Mouse (Mus musculus): Measurements from ENCODE around the gene Gm20388. TPM values are rescaled to one million over a fixed set of nuclear protein-coding genes. Genes with fewer than 3 reads are reported as not detected.

The Gm20388 gene
- polyA plus RNA-seq, 1 experiment from 2014 or later = not detected

GRCm38 (mm10) chr8:121089631-121090380 lies 1179.2 kb downstream of the Gm20388 start:
- TF ChIP-seq CTCF (IDR thresholded peaks at IDR 0.05; ENCODE audit: low read depth) (no peak), EP300 (optimal IDR thresholded peaks at IDR 0.05) (no peak)
- H3K4me2 ChIP-seq (replicated peaks; ENCODE audit: low read depth) = peak overlapping the region; percentile 71
- no peak for ATAC-seq (ENCODE audit: low FRiP score, low TSS enrichment)
- H3K4me1 ChIP-seq (replicated peaks; ENCODE audit: control insufficient read depth, insufficient read depth) = no peaks in the 10 kb centered on the region
- H3K36me3 ChIP-seq (ENCODE audit: control insufficient read depth, insufficient read depth, low read length) = peaks cover 4% of the 10 kb centered on the region; the same call in 1 of the 2 replicates
- WGBS = 14% methylated on average over 32 of the region's 32 CpGs
- H3K4me3 ChIP-seq (ENCODE audit: low read depth, low read length) = peak overlapping the region; percentile 69
- H3K9me3 ChIP-seq (ENCODE audit: control insufficient read depth, low read length) = no peaks in the 10 kb centered on the region
- no peaks in the 10 kb centered on the region for H3K27me3 ChIP-seq (ENCODE audit: control insufficient read depth, insufficient read depth, low read length)
- H3K27ac ChIP-seq (replicated peaks) = peak overlapping the region; percentile 81
- no peak for DNase-seq (ENCODE audit: low spot score)
- peak overlapping the region; percentile 77 for H3K9ac ChIP-seq (ENCODE audit: low read length)

DNA sequence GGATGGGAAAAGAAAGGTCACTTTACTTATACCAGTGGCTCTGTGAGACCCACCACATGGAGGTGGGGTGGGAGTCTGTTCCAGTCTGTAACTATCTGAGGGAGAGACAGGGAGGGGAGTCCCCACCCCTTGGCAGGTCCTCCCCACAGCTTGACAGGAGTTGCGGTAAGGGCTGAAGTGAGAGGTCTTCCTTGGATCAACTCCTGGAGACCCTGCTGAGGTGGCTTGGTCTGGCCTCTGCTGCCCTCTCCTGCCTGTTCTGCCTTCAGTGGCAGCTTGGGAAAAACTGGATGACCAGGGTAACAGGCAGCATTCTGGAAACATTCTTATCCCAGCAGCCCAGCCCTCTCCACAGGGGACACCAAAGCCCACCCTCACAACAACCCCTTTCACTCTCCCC lies 1180.1 kb downstream of the Gm20388 start:
- DNase-seq (ENCODE audit: low spot score) (no peak), ATAC-seq (ENCODE audit: low FRiP score, low TSS enrichment) (no peak; the same call in 1 of the 2 replicates)
- Histone ChIP-seq H3K4me1 (replicated peaks; ENCODE audit: control insufficient read depth, insufficient read depth) (no peaks in the 10 kb centered on the region), H3K9ac (ENCODE audit: low read length) (peak overlapping the region; percentile 77; the same call in 1 of the 2 replicates), H3K36me3 (ENCODE audit: control insufficient read depth, insufficient read depth, low read length) (peaks cover 4% of the 10 kb centered on the region; the same call in 1 of the 2 replicates), H3K4me2 (replicated peaks; ENCODE audit: low read depth) (peak overlapping the region; percentile 71), H3K27me3 (ENCODE audit: control insufficient read depth, insufficient read depth, low read length) (no peaks in the 10 kb centered on the region), H3K27ac (replicated peaks) (peak overlapping the region; percentile 81), H3K9me3 (ENCODE audit: control insufficient read depth, low read length) (no peaks in the 10 kb centered on the region), H3K4me3 (ENCODE audit: low read depth, low read length) (0 out of 2 replicates have a peak overlapping the region, but pooled peaks have one; percentile 8)
- TF ChIP-seq EP300 (optimal IDR thresholded peaks at IDR 0.05) (no peak), CTCF (IDR thresholded peaks at IDR 0.05; ENCODE audit: low read depth) (peak; percentile 68)
- WGBS = 8% methylated on average over 1 of the region's 1 CpGs

- ATAC-seq (ENCODE audit: low FRiP score, low TSS enrichment) (peak; percentile 30; the same call in 1 of the 2 replicates), DNase-seq (ENCODE audit: low spot score) (no peak)
- no peak for TF ChIP-seq CTCF (IDR thresholded peaks at IDR 0.05; ENCODE audit: low read depth)
- TF ChIP-seq EP300 (optimal IDR thresholded peaks at IDR 0.05) = no peak
- H3K4me3 ChIP-seq (ENCODE audit: low read depth, low read length) = no peak overlapping the region
- no peak overlapping the region for H3K9ac ChIP-seq (ENCODE audit: low read length)
- peak overlapping the region; percentile 40; the same call in 1 of the 2 replicates for H3K27ac ChIP-seq (replicated peaks)
- no peaks in the 10 kb centered on the region for H3K27me3 ChIP-seq (ENCODE audit: control insufficient read depth, insufficient read depth, low read length)
- peaks cover 4% of the 10 kb centered on the region; the same call in 1 of the 2 replicates for H3K36me3 ChIP-seq (ENCODE audit: control insufficient read depth, insufficient read depth, low read length)
- no peaks in the 10 kb centered on the region for H3K4me1 ChIP-seq (replicated peaks; ENCODE audit: control insufficient read depth, insufficient read depth)
- H3K9me3 ChIP-seq (ENCODE audit: control insufficient read depth, low read length) = no peaks in the 10 kb centered on the region
- no peak overlapping the region for H3K4me2 ChIP-seq (replicated peaks; ENCODE audit: low read depth)
- 16% methylated on average over 6 of the region's 6 CpGs for WGBS
These were observed 1181.5 kb downstream of the Gm20388 start for GRCm38 (mm10) chr8:121092141-121092540.

DNA sequence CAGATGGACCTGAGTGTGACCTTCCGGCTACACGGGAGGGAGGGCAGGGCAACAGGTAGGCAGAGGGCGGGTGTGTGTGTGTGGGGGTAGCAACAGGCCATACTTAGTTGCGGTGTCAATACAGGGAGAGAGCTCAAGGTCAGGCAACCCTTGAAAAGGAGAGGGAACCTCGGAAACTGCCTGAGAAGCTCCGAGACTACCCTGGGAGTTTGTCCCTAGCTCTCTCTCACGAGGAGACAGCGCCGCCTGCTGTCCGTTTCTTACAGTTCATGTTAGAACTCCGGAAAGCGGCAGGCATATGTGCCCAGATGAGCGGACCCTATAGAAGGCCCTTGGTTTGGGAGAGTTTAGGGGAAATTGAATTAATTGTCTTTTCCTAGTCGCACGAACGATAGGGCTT lies 1182.0 kb downstream of the Gm20388 start:
- Histone ChIP-seq H3K27me3 (ENCODE audit: control insufficient read depth, insufficient read depth, low read length) (no peaks in the 10 kb centered on the region), H3K9ac (ENCODE audit: low read length) (no peak overlapping the region), H3K9me3 (ENCODE audit: control insufficient read depth, low read length) (no peaks in the 10 kb centered on the region), H3K4me1 (replicated peaks; ENCODE audit: control insufficient read depth, insufficient read depth) (no peaks in the 10 kb centered on the region), H3K36me3 (ENCODE audit: control insufficient read depth, insufficient read depth, low read length) (peaks cover 4% of the 10 kb centered on the region; the same call in 1 of the 2 replicates), H3K4me2 (replicated peaks; ENCODE audit: low read depth) (peak overlapping the region; percentile 24; the same call in 1 of the 2 replicates), H3K27ac (replicated peaks) (0 out of 2 replicates have a peak overlapping the region, but pooled peaks have one; percentile 40), H3K4me3 (ENCODE audit: low read depth, low read length) (no peak overlapping the region)
- no peak for TF ChIP-seq EP300 (optimal IDR thresholded peaks at IDR 0.05)
- TF ChIP-seq CTCF (IDR thresholded peaks at IDR 0.05; ENCODE audit: low read depth) = peak; percentile 95
- ATAC-seq (ENCODE audit: low FRiP score, low TSS enrichment) = peak; percentile 58
- 0% methylated on average over 16 of the region's 16 CpGs for WGBS
- peak; percentile 88 for DNase-seq (ENCODE audit: low spot score)

DNA sequence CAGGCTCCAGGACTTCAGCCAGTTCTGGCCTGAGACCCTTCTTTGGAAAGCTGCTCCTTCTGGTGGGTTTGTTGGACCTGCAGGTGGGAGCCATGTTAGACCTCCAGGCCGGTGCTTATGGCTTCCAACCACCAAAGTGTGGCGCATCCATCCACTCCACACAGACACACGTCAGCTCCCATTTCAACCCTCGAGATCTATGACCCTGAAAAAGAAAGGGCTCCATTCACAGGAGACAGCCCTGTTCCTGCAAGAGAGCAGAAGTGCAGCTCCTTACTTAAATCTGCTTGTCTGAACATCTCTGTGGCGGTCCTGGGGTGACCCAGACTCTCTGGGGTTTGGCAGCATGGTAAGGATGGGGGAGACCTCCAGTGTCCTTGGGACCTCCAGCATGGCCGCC lies 1182.9 kb downstream of the Gm20388 start:
- H3K9ac ChIP-seq (ENCODE audit: low read length) = no peak overlapping the region
- ATAC-seq (ENCODE audit: low FRiP score, low TSS enrichment) (no peak), DNase-seq (ENCODE audit: low spot score) (no peak)
- no peaks in the 10 kb centered on the region for H3K4me1 ChIP-seq (replicated peaks; ENCODE audit: control insufficient read depth, insufficient read depth)
- H3K36me3 ChIP-seq (ENCODE audit: control insufficient read depth, insufficient read depth, low read length) = peaks cover 7% of the 10 kb centered on the region; the same call in 1 of the 2 replicates
- 66% methylated on average over 6 of the region's 6 CpGs for WGBS
- H3K27ac ChIP-seq (replicated peaks) = no peak overlapping the region
- no peak overlapping the region for H3K4me2 ChIP-seq (replicated peaks; ENCODE audit: low read depth)
- H3K27me3 ChIP-seq (ENCODE audit: control insufficient read depth, insufficient read depth, low read length) = no peaks in the 10 kb centered on the region
- H3K4me3 ChIP-seq (ENCODE audit: low read depth, low read length) = no peak overlapping the region
- TF ChIP-seq CTCF (IDR thresholded peaks at IDR 0.05; ENCODE audit: low read depth) = no peak
- no peak for TF ChIP-seq EP300 (optimal IDR thresholded peaks at IDR 0.05)
- H3K9me3 ChIP-seq (ENCODE audit: control insufficient read depth, low read length) = no peaks in the 10 kb centered on the region
